Mouse (Mus musculus) thymus, adult 2 months (tissue): ENCODE results near the gene Limd2.

Experiments
- CTCF ChIP-seq: fragments of 200-500 bp; IDR thresholded peaks from 2 replicates; pipeline ENCODE4 v1.5.1; 2012; ENCODE audit warnings: mild to moderate bottlenecking, control low read depth, low read length, moderate library complexity, borderline replicate concordance; ENCODE audit not compliant: control insufficient read depth, poor library complexity, insufficient read depth; ENCODE audit errors: extremely low read depth
- POLR2A ChIP-seq: fragments of 200-500 bp; IDR thresholded peaks from 2 replicates; pipeline ENCODE4 v1.6.1; 2012; ENCODE audit warnings: mild to moderate bottlenecking, low read length, control low read depth, moderate library complexity; ENCODE audit not compliant: control insufficient read depth, poor library complexity, insufficient read depth; ENCODE audit errors: extremely low read depth

DNA sequence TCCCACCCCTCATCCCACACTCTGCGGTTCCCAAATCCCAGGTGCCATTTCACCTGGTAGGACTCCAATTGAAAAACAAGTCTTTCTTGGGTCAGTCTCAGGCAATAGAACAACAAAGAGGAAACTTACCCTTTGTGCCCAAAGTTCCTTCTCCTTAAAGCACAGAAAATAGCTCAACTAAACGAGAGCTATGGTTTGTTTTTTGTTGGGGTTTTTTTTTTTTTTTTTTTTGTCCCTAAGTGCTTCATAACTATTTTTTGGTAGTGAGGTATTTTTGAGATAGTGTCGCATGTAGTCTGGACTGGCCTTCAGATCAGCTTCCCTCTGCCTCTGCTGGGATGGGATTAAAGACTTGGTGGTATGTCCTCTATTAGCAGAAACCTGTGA, 33.5 kb upstream of the Limd2 start:
- TF ChIP-seq POLR2A: no peak
- no peak for TF ChIP-seq CTCF
